Mouse (Mus musculus): ENCODE data around the gene Sf3b2. TPM values are rescaled to one million over a fixed set of nuclear protein-coding genes. Genes with fewer than 3 reads are reported as not detected.
"Not testable (repeated sequence)": the region's sequence is repeated elsewhere in the genome, so short reads cannot be mapped to it uniquely, and the experiment has no call there.

Sf3b2 gene
- total RNA-seq, 2 experiments from 2014 or later = 81.9 to 88.6 TPM

- peak; percentile 90 for DNase-seq
Measured at GRCm38 (mm10) chr19:5272801-5273733, 22.2 kb downstream of the Sf3b2 start, which contains the start of gene Pacs1. Gene Pacs1, minus strand, starts transcription at chr19:5273119.

GRCm38 (mm10) chr19:5272326-5272795 is 22.9 kb downstream of the Sf3b2 start:
- DNase-seq = peak; percentile 44

GRCm38 (mm10) chr19:5271430-5271829 is 23.8 kb downstream of the Sf3b2 start:
- DNase-seq = no peak

GRCm38 (mm10) chr19:5269392-5269791 is 25.9 kb downstream of the Sf3b2 start:
- no peak for DNase-seq

- no peak for DNase-seq
Measured at GRCm38 (mm10) chr19:5268875-5269274, 26.4 kb downstream of the Sf3b2 start.

GRCm38 (mm10) chr19:5268017-5268416 is 27.2 kb downstream of the Sf3b2 start:
- DNase-seq = no peak

- no peak for DNase-seq
Measured at GRCm38 (mm10) chr19:5267015-5267414, 28.2 kb downstream of the Sf3b2 start.

- no peak for DNase-seq
Measured at GRCm38 (mm10) chr19:5257140-5257539, 38.1 kb downstream of the Sf3b2 start.

GRCm38 (mm10) chr19:5236981-5237380 is 58.3 kb downstream of the Sf3b2 start:
- not testable (repeated sequence) for DNase-seq

GRCm38 (mm10) chr19:5232696-5233095 is 62.6 kb downstream of the Sf3b2 start:
- no peak for DNase-seq

- no peak for DNase-seq
Measured at GRCm38 (mm10) chr19:5230110-5230509, 65.1 kb downstream of the Sf3b2 start.

- no peak for DNase-seq
Measured at GRCm38 (mm10) chr19:5224624-5225023, 70.6 kb downstream of the Sf3b2 start.

GRCm38 (mm10) chr19:5224077-5224476 is 71.2 kb downstream of the Sf3b2 start:
- no peak for DNase-seq

Other genes with a start within 250 kb of the Sf3b2 start
- 1 to 10 TPM; 1.5 to 1.8 TPM for gene Rin1, start 245.0 kb downstream of the Sf3b2 start, total RNA-seq (2021)
- gene Cd248, start 227.4 kb downstream of the Sf3b2 start, total RNA-seq (2021) = 10 to 100 TPM; 45.2 to 60.2 TPM
- gene Tmem151a, start 209.9 kb downstream of the Sf3b2 start, total RNA-seq (2021) = under 1 TPM; 0.23 to 0.27 TPM
- gene Yif1a, start 206.9 kb downstream of the Sf3b2 start, total RNA-seq (2021) = 10 to 100 TPM; 46.4 to 49.3 TPM
- gene Cnih2, start 196.9 kb downstream of the Sf3b2 start, total RNA-seq (2021) = under 1 TPM; 0.75 to 0.90 TPM
- gene Rab1b, start 188.4 kb downstream of the Sf3b2 start, total RNA-seq (2021) = 100 to 1,000 TPM; 119 to 127 TPM
- 10 to 100 TPM; 27.2 to 28.7 TPM for gene Klc2, start 176.9 kb downstream of the Sf3b2 start, total RNA-seq (2021)
- 10 to 100 TPM; 10.3 to 11.1 TPM for gene Pacs1, start 22.3 kb downstream of the Sf3b2 start, total RNA-seq (2021)
- under 1 TPM; 0.28 to 0.47 TPM for gene Gal3st3, start 2.9 kb upstream of the Sf3b2 start, total RNA-seq (2021)
- not detected for gene Catsper1, start 40.3 kb upstream of the Sf3b2 start, total RNA-seq (2021)
- 1 to 10 TPM; 1.8 to 1.9 TPM for gene Cst6, start 54.1 kb upstream of the Sf3b2 start, total RNA-seq (2021)
- gene Eif1ad, start 71.3 kb upstream of the Sf3b2 start, total RNA-seq (2021) = 10 to 100 TPM; 14.0 to 15.6 TPM
- gene Banf1, start 71.7 kb upstream of the Sf3b2 start, total RNA-seq (2021) = 100 to 1,000 TPM; 128 to 150 TPM
- gene Sart1, start 93.2 kb upstream of the Sf3b2 start, total RNA-seq (2021) = 10 to 100 TPM; 39.8 to 45.4 TPM
- under 1 TPM in 1 of 2 experiments, not detected in 1; 0.23 TPM for gene Tsga10ip, start 107.1 kb upstream of the Sf3b2 start, total RNA-seq (2021)
- gene Drap1, start 129.5 kb upstream of the Sf3b2 start, total RNA-seq (2021) = 100 to 1,000 TPM; 513 to 561 TPM
- 10 to 100 TPM; 47.8 to 50.5 TPM for gene AI837181, start 129.7 kb upstream of the Sf3b2 start, total RNA-seq (2021)
- not detected for gene Fosl1, start 152.1 kb upstream of the Sf3b2 start, total RNA-seq (2021)
- 1 to 10 TPM; 8.2 to 9.1 TPM for gene Ccdc85b, start 162.4 kb upstream of the Sf3b2 start, total RNA-seq (2021)
- gene Fibp, start 165.2 kb upstream of the Sf3b2 start, total RNA-seq (2021) = 10 to 100 TPM; 53.2 to 54.6 TPM
- gene Ctsw, start 173.1 kb upstream of the Sf3b2 start, total RNA-seq (2021) = under 1 TPM in 1 of 2 experiments, not detected in 1; 0.50 TPM
- 10 to 100 TPM; 29.9 to 42.9 TPM for gene Efemp2, start 178.5 kb upstream of the Sf3b2 start, total RNA-seq (2021)
- gene Mus81, start 192.9 kb upstream of the Sf3b2 start, total RNA-seq (2021) = 10 to 100 TPM; 24.7 to 29.9 TPM
- 100 to 1,000 TPM; 305 to 378 TPM for gene Cfl1, start 195.0 kb upstream of the Sf3b2 start, total RNA-seq (2021)
- gene 1700020D05Rik, start 208.3 kb upstream of the Sf3b2 start, total RNA-seq (2021) = 1 to 10 TPM in 1 of 2 experiments, under 1 TPM in 1; 0.47 to 1.4 TPM
- gene Snx32, start 215.1 kb upstream of the Sf3b2 start, total RNA-seq (2021) = 1 to 10 TPM; 5.1 to 7.2 TPM

Data from gastrocnemius, postnatal 10 days (tissue).